ENCODE assay signal across 14 mouse cellular contexts in the genomic region with DNA sequence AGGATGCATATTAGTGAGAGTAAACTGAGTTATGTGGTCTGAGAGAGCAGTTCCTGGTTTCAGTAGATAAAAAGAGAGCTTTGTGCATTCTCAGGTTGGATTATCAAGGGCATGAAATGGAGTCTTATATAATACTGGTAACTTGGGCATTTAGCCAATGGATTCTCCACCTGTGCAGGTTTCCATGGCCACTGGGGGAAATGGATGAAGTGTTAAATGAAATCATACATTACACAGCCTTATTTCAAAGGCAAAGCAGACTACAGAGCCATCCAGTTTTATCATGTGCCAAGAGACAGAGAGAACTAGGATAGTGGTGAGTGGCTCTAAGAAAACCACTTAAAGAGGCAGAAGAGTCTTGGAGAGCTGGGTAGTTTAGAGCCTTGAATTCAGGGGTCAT.
"Had no signal": no experiment of that assay in that cellular context is flagged by ENCODE, and none has a peak within 500 bp of the region (broad histone marks: within the 10 kb centered on the region; RNA-seq: fewer than 3 reads in every experiment).

No protein-coding gene starts in this region.

- ATAC-seq: liver, postnatal 0 days; midbrain, embryonic 16.5 days had no signal

- DNase-seq: kidney, postnatal 10 days; kidney, postnatal 4 days; layer of hippocampus, adult 9-11 months; layer of hippocampus, postnatal 36 days; liver; liver, embryonic 13.5 days; liver, postnatal 0 days; lung, postnatal 14 days; retina, postnatal 1 day; right cerebral cortex, postnatal 4 days; spleen, adult 18-20 months; thymus, adult 18-20 months; thymus, postnatal 14 days had no signal
